Mouse (Mus musculus) midbrain, postnatal 0 days (tissue): Measurements from ENCODE around the gene Bivm. TPM values are rescaled to one million over a fixed set of nuclear protein-coding genes. Genes with fewer than 3 reads are reported as not detected.
A peak's percentile ranks its signal among the peaks of the same experiment; 100 is the strongest.

Source experiments
- ATAC-seq: fragments of 200-750 bp; cut with Nextera tagmentation; 2 replicates; pipeline ENCODE4 v1.8.0; 2017; ENCODE audit warnings: moderate number of reproducible peaks, mild to moderate bottlenecking, moderate TSS enrichment, moderate library complexity; ENCODE audit not compliant: low FRiP score
- DNase-seq: peaks from one replicate; pipeline ENCODE4 v3.0.0-alpha.2; 2015; ENCODE audit warnings: low spot score
- H3K27ac ChIP-seq: fragments of 300-500 bp; sonication (generic); 2 replicates; pipeline ENCODE4 v1.5.1; 2014; ENCODE audit warnings: low read depth, mild to moderate bottlenecking, low read length, mixed read lengths
- H3K27me3 ChIP-seq: fragments of 300-500 bp; sonication (generic); 2 replicates; pipeline ENCODE4 v1.6.1; 2014; ENCODE audit warnings: low read length, control low read depth, mixed read lengths; ENCODE audit not compliant: insufficient read depth
- H3K36me3 ChIP-seq: fragments of 300-500 bp; sonication (generic); 2 replicates; pipeline ENCODE4 v1.6.1; 2014; ENCODE audit warnings: low read length, control low read depth, mixed read lengths; ENCODE audit not compliant: insufficient read depth
- H3K4me1 ChIP-seq: fragments of 300-500 bp; sonication (generic); 2 replicates; pipeline ENCODE4 v1.6.1; 2014; ENCODE audit warnings: mild to moderate bottlenecking, control low read depth, antibody characterized with exemption, low read length, mixed read lengths; ENCODE audit not compliant: insufficient read depth
- H3K4me2 ChIP-seq: fragments of 300-500 bp; sonication (generic); 2 replicates; pipeline ENCODE4 v1.6.1; 2014; ENCODE audit warnings: low read depth, mild to moderate bottlenecking, low read length, mixed read lengths; ENCODE audit not compliant: poor library complexity, severe bottlenecking
- H3K4me3 ChIP-seq: fragments of 300-500 bp; sonication (generic); 2 replicates; pipeline ENCODE4 v1.5.1; 2014; ENCODE audit warnings: low read depth, mild to moderate bottlenecking, low read length, moderate library complexity
- H3K9ac ChIP-seq: fragments of 300-500 bp; sonication (generic); replicated peaks from 2 replicates; pipeline ENCODE4 v1.6.1; 2014; ENCODE audit warnings: mild to moderate bottlenecking, low read length, moderate library complexity, mixed read lengths; ENCODE audit not compliant: poor library complexity, severe bottlenecking
- H3K9me3 ChIP-seq: fragments of 300-500 bp; sonication (generic); 2 replicates; pipeline ENCODE4 v1.6.1; 2016; ENCODE audit warnings: low read length, control low read depth
- CTCF ChIP-seq: IDR thresholded peaks from 2 replicates; pipeline ENCODE4 v1.5.1; 2016; ENCODE audit warnings: antibody characterized with exemption, mild to moderate bottlenecking
- WGBS: fragments of 180-500 bp; shearing (Covaris S2); extraction: QIAGEN DNeasy Blood & Tissue Kit; methylation state at CpG from one replicate; pipeline ENCODE4 v1.1.7; 2014; 5-methylcytosine and 5-hydroxymethylcytosine counted together
- polyA plus RNA-seq: library from polyadenylated mRNA; unstranded; fragments of >200 nt; fragmentation: Nextera tagmentation; extraction: Ambion mirVana; gene quantifications from 2 replicates; pipeline ENCODE4 v1.2.1, GENCODE M21; 2015
- total RNA-seq: library from RNA; depleted of rRNA; stranded (reverse); fragments of >200 nt; gene quantifications from 2 replicates; pipeline ENCODE4 v1.2.3, GENCODE M21; 2014; rRNA removed

Bivm gene
- total and polyA plus RNA-seq, 2 experiments from 2014 or later = 23.1 to 49.8 TPM

GRCm38 (mm10) chr1:44162389-44162788, 43.6 kb downstream of the Bivm start:
- ATAC-seq (no peak), DNase-seq (no peak)

GRCm38 (mm10) chr1:44167859-44168383, 49.2 kb downstream of the Bivm start:
- DNase-seq (no peak), ATAC-seq (no peak)
- Histone ChIP-seq H3K36me3 (peaks cover 47% of the 10 kb centered on the region), H3K27ac (no peak overlapping the region), H3K27me3 (no peaks in the 10 kb centered on the region), H3K4me3 (no peak overlapping the region), H3K4me2 (no peak overlapping the region), H3K9ac (no peak overlapping the region), H3K9me3 (no peaks in the 10 kb centered on the region), H3K4me1 (no peaks in the 10 kb centered on the region)
- WGBS = 96% methylated on average over 3 of the region's 3 CpGs
- TF ChIP-seq CTCF = peak; percentile 36

More at GRCm38 (mm10) chr1:44162389-44162788, 43.6 kb downstream of the Bivm start:
- H3K4me3 ChIP-seq = no peak overlapping the region
- H3K9me3 ChIP-seq = no peaks in the 10 kb centered on the region
- H3K27ac ChIP-seq = no peak overlapping the region
- H3K4me1 ChIP-seq = no peaks in the 10 kb centered on the region
- H3K9ac ChIP-seq = no peak overlapping the region
- no peak for TF ChIP-seq CTCF
- 87% methylated on average over 5 of the region's 5 CpGs for WGBS
- peaks cover 66% of the 10 kb centered on the region for H3K36me3 ChIP-seq
- H3K4me2 ChIP-seq = no peak overlapping the region
- no peaks in the 10 kb centered on the region for H3K27me3 ChIP-seq

GRCm38 (mm10) chr1:44172656-44173055, 53.9 kb downstream of the Bivm start:
- Histone ChIP-seq H3K4me3 (no peak overlapping the region), H3K27ac (no peak overlapping the region), H3K36me3 (peaks cover 43% of the 10 kb centered on the region), H3K9ac (no peak overlapping the region), H3K4me2 (no peak overlapping the region), H3K9me3 (no peaks in the 10 kb centered on the region), H3K4me1 (no peaks in the 10 kb centered on the region), H3K27me3 (no peaks in the 10 kb centered on the region)
- WGBS = 96% methylated on average over 4 of the region's 4 CpGs
- DNase-seq (no peak), ATAC-seq (no peak)
- no peak for TF ChIP-seq CTCF

- no peaks in the 10 kb centered on the region for H3K4me1 ChIP-seq
- H3K9me3 ChIP-seq = no peaks in the 10 kb centered on the region
- no peak for DNase-seq
- no peak overlapping the region for H3K9ac ChIP-seq
- H3K36me3 ChIP-seq = peaks cover 36% of the 10 kb centered on the region
- no peak overlapping the region for H3K4me3 ChIP-seq
- no peaks in the 10 kb centered on the region for H3K27me3 ChIP-seq
- H3K27ac ChIP-seq = no peak overlapping the region
- ATAC-seq = no peak
- TF ChIP-seq CTCF = peak; percentile 46
- WGBS = 85% methylated on average over 8 of the region's 8 CpGs
- no peak overlapping the region for H3K4me2 ChIP-seq
Observed at GRCm38 (mm10) chr1:44173903-44174302, 55.1 kb downstream of the Bivm start.

GRCm38 (mm10) chr1:44178086-44178485, 59.3 kb downstream of the Bivm start:
- no peak overlapping the region for H3K27ac ChIP-seq
- H3K4me3 ChIP-seq = no peak overlapping the region
- H3K9me3 ChIP-seq = no peaks in the 10 kb centered on the region
- H3K4me1 ChIP-seq = no peaks in the 10 kb centered on the region
- no peak for TF ChIP-seq CTCF
- H3K4me2 ChIP-seq = no peak overlapping the region
- peaks cover 32% of the 10 kb centered on the region for H3K36me3 ChIP-seq
- DNase-seq (no peak), ATAC-seq (no peak)
- H3K9ac ChIP-seq = no peak overlapping the region
- no peaks in the 10 kb centered on the region for H3K27me3 ChIP-seq
- 95% methylated on average over 5 of the region's 5 CpGs for WGBS

GRCm38 (mm10) chr1:44186396-44186795, 67.6 kb downstream of the Bivm start:
- no peaks in the 10 kb centered on the region for H3K27me3 ChIP-seq
- no peak overlapping the region for H3K4me2 ChIP-seq
- no peaks in the 10 kb centered on the region for H3K9me3 ChIP-seq
- no peak for TF ChIP-seq CTCF
- H3K4me1 ChIP-seq = no peaks in the 10 kb centered on the region
- no peak for ATAC-seq
- no peak overlapping the region for H3K27ac ChIP-seq
- no peaks in the 10 kb centered on the region; the same call in 1 of the 2 replicates for H3K36me3 ChIP-seq
- no peak overlapping the region for H3K9ac ChIP-seq
- peak; percentile 13 for DNase-seq
- H3K4me3 ChIP-seq = no peak overlapping the region

Other genes starting within 250 kb of the Bivm start
- 33.2 and 38.7 TPM in 2 replicates for gene Tpp2, start 185.3 kb upstream of the Bivm start, total RNA-seq
- gene Tpp2, start 185.3 kb upstream of the Bivm start, polyA plus RNA-seq = 43.4 and 46.7 TPM in 2 replicates
- gene Mettl21c, start 98.9 kb upstream of the Bivm start, total RNA-seq = 0.88 and 2.7 TPM in 2 replicates
- 2.9 and 3.4 TPM in 2 replicates for gene Mettl21c, start 98.9 kb upstream of the Bivm start, polyA plus RNA-seq
- 0.05 and 0.09 TPM in 2 replicates for gene Gm8251, start 57.0 kb upstream of the Bivm start, total RNA-seq
- not detected in 2 replicates for gene Gm8251, start 57.0 kb upstream of the Bivm start, polyA plus RNA-seq
- gene Tex30, start 16.5 kb upstream of the Bivm start, total RNA-seq = 8.4 and 16.8 TPM in 2 replicates
- gene Tex30, start 16.5 kb upstream of the Bivm start, polyA plus RNA-seq = 30.4 and 37.2 TPM in 2 replicates
- gene Kdelc1, start 149 bp upstream of the Bivm start, total RNA-seq = 9.9 and 15.2 TPM in 2 replicates
- gene Kdelc1, start 149 bp upstream of the Bivm start, polyA plus RNA-seq = 15.5 and 16.7 TPM in 2 replicates
- gene Ercc5, start 28.8 kb downstream of the Bivm start, total RNA-seq = 14.9 and 24.3 TPM in 2 replicates
- 18.8 and 23.6 TPM in 2 replicates for gene Ercc5, start 28.8 kb downstream of the Bivm start, polyA plus RNA-seq
- not detected in 2 replicates for gene Mettl21e, start 100.0 kb downstream of the Bivm start, total RNA-seq
- gene Mettl21e, start 100.0 kb downstream of the Bivm start, polyA plus RNA-seq = not detected in 2 replicates